In genomic region chr4:133243538-133243937, GRCm38 (mm10) we compare ENCODE assay signal across 17 mouse cellular contexts. TPM values are rescaled to one million over a fixed set of nuclear protein-coding genes. Genes with fewer than 3 reads are reported as not detected.
DNase-seq lines count a peak whose midpoint lies in the region; ATAC-seq and TF ChIP-seq lines count a peak whose summit lies in the region.
"Had no signal": no experiment of that assay in that cellular context is flagged by ENCODE, and none has a peak within 500 bp of the region (broad histone marks: within the 10 kb centered on the region; RNA-seq: fewer than 3 reads in every experiment).

No protein-coding gene starts in this region.

- H3K4me1 ChIP-seq in hindbrain, embryonic 10.5 days (replicated peaks), result peaks cover 44% of the 10 kb centered on the region
- peaks cover 20% of the 10 kb centered on the region for H3K4me1 ChIP-seq in hindbrain, embryonic 13.5 days (replicated peaks)
- H3K4me1 ChIP-seq in lung, embryonic 14.5 days (ENCODE audit: insufficient read depth), result peaks cover 4% of the 10 kb centered on the region; the same call in 1 of the 2 replicates
- peaks cover 11% of the 10 kb centered on the region for H3K4me1 ChIP-seq in lung, adult 2 months (ENCODE audit: control insufficient read depth, insufficient read depth, low read length)

- 0 out of 2 replicates have a peak overlapping the region, but pooled peaks have one; percentile 16 for H3K27ac ChIP-seq in hindbrain, embryonic 10.5 days
- no peak overlapping the region for H3K27ac ChIP-seq in hindbrain, embryonic 13.5 days
- H3K27ac ChIP-seq in lung, embryonic 14.5 days (ENCODE audit: low read depth), result no peak overlapping the region
- H3K27ac ChIP-seq: embryonic facial prominence, embryonic 15.5 days; hindbrain, postnatal 0 days; layer of hippocampus, adult 2 months; limb, embryonic 13.5 days; neural tube, embryonic 12.5 days had no signal

- no peak for TF ChIP-seq POLR2A in lung, adult 2 months (IDR thresholded peaks at IDR 0.05; ENCODE audit: borderline replicate concordance, extremely low read depth, low read depth, low read length)

- H3K9me3 ChIP-seq in hindbrain, embryonic 10.5 days, result no peaks in the 10 kb centered on the region
- H3K9me3 ChIP-seq in hindbrain, embryonic 13.5 days, result no peaks in the 10 kb centered on the region
- no peaks in the 10 kb centered on the region; the same call in 1 of the 2 replicates for H3K9me3 ChIP-seq in lung, embryonic 14.5 days (ENCODE audit: low read depth, low read length)
- H3K9me3 ChIP-seq: embryonic facial prominence, embryonic 15.5 days; limb, embryonic 13.5 days; neural tube, embryonic 12.5 days had no signal

- no peak for DNase-seq in hindbrain, embryonic 10.5 days (ENCODE audit: low spot score)
- peak; percentile 47 for DNase-seq in lung, embryonic 14.5 days
- DNase-seq in lung, adult 2 months, result no peak
- peak; percentile 41 to 43 for DNase-seq in kidney, postnatal 36 days
- peak; percentile 58 for DNase-seq in lung, postnatal 36 days
- no peak for DNase-seq in right cerebral cortex, postnatal 4 days
- DNase-seq: adrenal gland, postnatal 10 days; cerebellum, adult 2 months; heart, postnatal 14 days; thymus, adult 18-20 months had no signal

- no peaks in the 10 kb centered on the region for H3K36me3 ChIP-seq in hindbrain, embryonic 10.5 days
- H3K36me3 ChIP-seq in hindbrain, embryonic 13.5 days, result no peaks in the 10 kb centered on the region
- no peaks in the 10 kb centered on the region for H3K36me3 ChIP-seq in lung, embryonic 14.5 days (ENCODE audit: insufficient read depth)
- H3K36me3 ChIP-seq: embryonic facial prominence, embryonic 15.5 days; limb, embryonic 13.5 days; neural tube, embryonic 12.5 days had no signal

- ATAC-seq in hindbrain, embryonic 13.5 days (ENCODE audit: low FRiP score), result no peak
- no peak for ATAC-seq in lung, embryonic 14.5 days (ENCODE audit: insufficient read depth)
- ATAC-seq: hindbrain, postnatal 0 days had no signal

- TF ChIP-seq CTCF in lung, embryonic 14.5 days (IDR thresholded peaks at IDR 0.05; ENCODE audit: low read depth), result no peak
- TF ChIP-seq CTCF in lung, adult 2 months (IDR thresholded peaks at IDR 0.05; ENCODE audit: insufficient read depth, low read length), result no peak

- H3K4me2 ChIP-seq in hindbrain, embryonic 13.5 days, result no peak overlapping the region
- H3K4me2 ChIP-seq in lung, embryonic 14.5 days, result no peak overlapping the region
- H3K4me2 ChIP-seq: embryonic facial prominence, embryonic 15.5 days; limb, embryonic 13.5 days; neural tube, embryonic 12.5 days had no signal

- no peak overlapping the region for H3K4me3 ChIP-seq in hindbrain, embryonic 10.5 days
- no peak overlapping the region for H3K4me3 ChIP-seq in hindbrain, embryonic 13.5 days
- no peak overlapping the region for H3K4me3 ChIP-seq in lung, embryonic 14.5 days (ENCODE audit: low read depth, low read length)
- no peak overlapping the region for H3K4me3 ChIP-seq in lung, adult 2 months (replicated peaks; ENCODE audit: extremely low read depth, low read depth, low read length)
- H3K4me3 ChIP-seq: embryonic facial prominence, embryonic 15.5 days; layer of hippocampus, adult 2 months; limb, embryonic 13.5 days; neural tube, embryonic 12.5 days had no signal

- H3K9ac ChIP-seq in hindbrain, embryonic 13.5 days, result no peak overlapping the region
- H3K9ac ChIP-seq in lung, embryonic 14.5 days, result no peak overlapping the region
- H3K9ac ChIP-seq: embryonic facial prominence, embryonic 15.5 days; limb, embryonic 13.5 days; neural tube, embryonic 12.5 days had no signal

- WGBS in hindbrain, embryonic 10.5 days, result 52% methylated on average over 13 of the region's 13 CpGs
- 53% methylated on average over 13 of the region's 13 CpGs for WGBS in hindbrain, embryonic 13.5 days
- 22% methylated on average over 13 of the region's 13 CpGs for WGBS in lung, embryonic 14.5 days
- WGBS in lung, adult 2 months, result 34% methylated on average over 13 of the region's 13 CpGs

- H3K27me3 ChIP-seq in hindbrain, embryonic 10.5 days (ENCODE audit: insufficient read depth, poor library complexity, severe bottlenecking), result peaks cover 98% of the 10 kb centered on the region
- H3K27me3 ChIP-seq in hindbrain, embryonic 13.5 days, result peaks cover 99% of the 10 kb centered on the region
- peaks cover 26% of the 10 kb centered on the region for H3K27me3 ChIP-seq in lung, embryonic 14.5 days (ENCODE audit: insufficient read depth, low read length)

RNA-seq across cellular contexts. Expression of gene Map3k6, which starts 2.9 kb away (rescaled TPM):
- 1.7 and 1.9 TPM in 2 replicates for polyA plus RNA-seq in hindbrain, embryonic 10.5 days (2016; fragmentation: Nextera tagmentation; extraction: Ambion mirVana)
- 1.9 and 2.0 TPM in 2 replicates for polyA plus RNA-seq in hindbrain, embryonic 13.5 days (2015; fragmentation: Nextera tagmentation; extraction: Ambion mirVana)
- polyA plus RNA-seq in lung, embryonic 14.5 days (2014; fragmentation: Nextera tagmentation; extraction: Ambion mirVana), result 2.0 and 2.2 TPM in 2 replicates
- 27.9 and 38.2 TPM in 2 replicates for polyA plus RNA-seq in lung, adult 2 months (2012; rRNA removed)

RNA-seq across cellular contexts. Expression of gene Sytl1, which starts 19.4 kb away (rescaled TPM):
- 1.2 and 1.6 TPM in 2 replicates for polyA plus RNA-seq in hindbrain, embryonic 10.5 days (2016; fragmentation: Nextera tagmentation; extraction: Ambion mirVana)
- 0.41 and 0.69 TPM in 2 replicates for polyA plus RNA-seq in hindbrain, embryonic 13.5 days (2015; fragmentation: Nextera tagmentation; extraction: Ambion mirVana)
- 0.73 and 0.84 TPM in 2 replicates for polyA plus RNA-seq in lung, embryonic 14.5 days (2014; fragmentation: Nextera tagmentation; extraction: Ambion mirVana)
- 7.4 and 23.0 TPM in 2 replicates for polyA plus RNA-seq in lung, adult 2 months (2012; rRNA removed)

RNA-seq across cellular contexts. Expression of gene Gpr3, which starts 31.2 kb away (rescaled TPM):
- polyA plus RNA-seq in hindbrain, embryonic 10.5 days (2016; fragmentation: Nextera tagmentation; extraction: Ambion mirVana), result 0.32 and 0.35 TPM in 2 replicates
- 0.52 and 1.4 TPM in 2 replicates for polyA plus RNA-seq in hindbrain, embryonic 13.5 days (2015; fragmentation: Nextera tagmentation; extraction: Ambion mirVana)
- 0.18 TPM in 1 of 2 replicates, not detected in the other for polyA plus RNA-seq in lung, embryonic 14.5 days (2014; fragmentation: Nextera tagmentation; extraction: Ambion mirVana)
- 0.18 and 0.60 TPM in 2 replicates for polyA plus RNA-seq in lung, adult 2 months (2012; rRNA removed)

RNA-seq across cellular contexts. Expression of gene Cd164l2, which starts 31.6 kb away (rescaled TPM):
- polyA plus RNA-seq in hindbrain, embryonic 10.5 days (2016; fragmentation: Nextera tagmentation; extraction: Ambion mirVana), result 1.1 and 2.2 TPM in 2 replicates
- 0.78 and 2.5 TPM in 2 replicates for polyA plus RNA-seq in hindbrain, embryonic 13.5 days (2015; fragmentation: Nextera tagmentation; extraction: Ambion mirVana)
- 5.0 and 7.4 TPM in 2 replicates for polyA plus RNA-seq in lung, embryonic 14.5 days (2014; fragmentation: Nextera tagmentation; extraction: Ambion mirVana)
- polyA plus RNA-seq in lung, adult 2 months (2012; rRNA removed), result 2.8 and 4.3 TPM in 2 replicates
- polyA plus RNA-seq: forebrain, embryonic 11.5 days had no signal

RNA-seq across cellular contexts. Expression of gene Tmem222, which starts 34.1 kb away (rescaled TPM):
- 82.8 and 87.8 TPM in 2 replicates for polyA plus RNA-seq in hindbrain, embryonic 10.5 days (2016; fragmentation: Nextera tagmentation; extraction: Ambion mirVana)
- 101 and 102 TPM in 2 replicates for polyA plus RNA-seq in hindbrain, embryonic 13.5 days (2015; fragmentation: Nextera tagmentation; extraction: Ambion mirVana)
- polyA plus RNA-seq in lung, embryonic 14.5 days (2014; fragmentation: Nextera tagmentation; extraction: Ambion mirVana), result 86.5 and 88.1 TPM in 2 replicates
- polyA plus RNA-seq in lung, adult 2 months (2012; rRNA removed), result 58.1 and 71.6 TPM in 2 replicates

Comparison
In these comparisons a context has a peak if more than half of its experiments do, and no peak if none do; other contexts are left out.
1. DNase-seq: peak in lung, embryonic 14.5 days (single experiment), kidney, postnatal 36 days (2 of 2) and lung, postnatal 36 days (single experiment); none in hindbrain, embryonic 10.5 days (single experiment), lung, adult 2 months (single experiment) and right cerebral cortex, postnatal 4 days (single experiment).